Mouse (Mus musculus) gastrocnemius, postnatal 25 days (tissue): ENCODE results near the gene Prdm8. TPM values are rescaled to one million over a fixed set of nuclear protein-coding genes. Genes with fewer than 3 reads are reported as not detected.

ENCODE experiments used
- DNase-seq: peaks from one replicate; pipeline ENCODE4 v3.0.0; 2022
- total RNA-seq, 2 experiments: library from RNA; stranded (reverse); gene quantifications; 1 replicate in 1 of 2; 2 replicates in 1 of 2; pipeline ENCODE4 v1.2.3; 2021

Gene Prdm8
- total RNA-seq, 2 experiments from 2014 or later, result 0.72 to 0.88 TPM

DNA sequence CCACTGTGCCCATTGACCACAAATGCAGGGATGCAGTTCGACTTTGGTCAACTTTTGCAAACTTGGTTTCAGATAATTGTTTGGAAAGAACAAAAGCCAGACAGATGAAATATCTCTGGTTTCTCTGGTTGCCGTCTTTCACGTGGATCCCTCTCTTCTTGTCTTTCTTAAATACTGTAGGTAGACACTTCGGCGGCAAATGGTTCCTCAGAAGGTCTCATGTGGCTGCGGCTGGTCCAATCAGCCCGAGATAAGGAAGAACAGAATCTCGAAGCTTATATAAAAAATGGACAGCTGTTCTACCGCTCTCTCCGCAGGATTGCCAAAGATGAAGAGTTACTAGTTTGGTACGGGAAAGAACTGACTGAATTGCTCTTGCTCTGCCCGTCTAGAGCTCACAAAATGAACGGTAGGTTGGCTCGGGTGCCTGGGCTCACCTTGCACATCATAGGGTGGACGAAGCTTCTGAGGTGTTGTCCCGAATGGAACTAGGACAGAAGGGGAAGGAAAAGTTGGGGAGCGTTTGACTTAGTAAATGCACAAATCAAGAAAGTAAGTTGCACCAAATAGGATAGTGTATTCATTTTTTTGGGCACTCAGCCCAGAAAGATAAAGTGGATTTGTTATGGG, 17.4 kb downstream of the Prdm8 start:
- DNase-seq, result no peak

DNA sequence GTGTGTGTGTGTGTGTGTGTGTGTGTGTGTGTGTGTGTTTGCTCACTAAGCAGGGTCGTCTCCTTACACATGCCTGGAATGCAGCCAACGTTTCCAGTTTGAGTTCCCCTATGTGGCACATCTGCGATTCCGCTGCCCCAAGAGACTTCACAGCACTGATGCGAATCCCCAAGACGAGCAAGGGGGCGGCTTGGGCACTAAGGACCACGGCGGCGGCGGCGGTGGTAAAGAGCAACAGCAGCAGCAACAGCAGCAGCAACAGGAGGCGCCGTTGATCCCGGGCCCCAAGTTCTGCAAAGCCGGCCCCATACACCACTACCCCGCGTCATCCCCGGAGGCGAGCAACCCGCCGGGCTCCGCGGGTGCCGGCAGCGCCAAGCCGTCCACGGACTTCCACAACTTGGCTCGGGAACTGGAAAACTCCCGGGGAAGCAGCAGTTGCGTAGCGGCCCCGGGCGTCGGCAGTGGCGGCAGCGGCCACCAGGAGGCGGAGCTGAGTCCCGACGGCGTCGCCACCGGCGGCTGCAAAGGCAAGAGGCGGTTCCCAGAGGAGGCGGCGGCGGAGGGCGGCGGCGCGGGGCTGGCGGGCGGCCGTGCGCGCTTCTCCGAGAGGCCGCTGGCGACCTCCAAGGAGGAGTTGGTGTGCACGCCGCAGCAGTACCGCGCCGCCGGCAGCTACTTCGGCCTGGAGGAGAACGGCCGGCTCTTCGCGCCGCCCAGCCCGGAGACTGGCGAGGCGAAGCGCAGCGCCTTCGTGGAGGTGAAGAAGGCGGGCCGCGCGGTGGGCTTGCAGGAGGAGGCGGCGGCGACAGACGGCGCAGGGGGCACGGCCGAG, 18.2 kb downstream of the Prdm8 start:
- DNase-seq, result peak; percentile 85

DNA sequence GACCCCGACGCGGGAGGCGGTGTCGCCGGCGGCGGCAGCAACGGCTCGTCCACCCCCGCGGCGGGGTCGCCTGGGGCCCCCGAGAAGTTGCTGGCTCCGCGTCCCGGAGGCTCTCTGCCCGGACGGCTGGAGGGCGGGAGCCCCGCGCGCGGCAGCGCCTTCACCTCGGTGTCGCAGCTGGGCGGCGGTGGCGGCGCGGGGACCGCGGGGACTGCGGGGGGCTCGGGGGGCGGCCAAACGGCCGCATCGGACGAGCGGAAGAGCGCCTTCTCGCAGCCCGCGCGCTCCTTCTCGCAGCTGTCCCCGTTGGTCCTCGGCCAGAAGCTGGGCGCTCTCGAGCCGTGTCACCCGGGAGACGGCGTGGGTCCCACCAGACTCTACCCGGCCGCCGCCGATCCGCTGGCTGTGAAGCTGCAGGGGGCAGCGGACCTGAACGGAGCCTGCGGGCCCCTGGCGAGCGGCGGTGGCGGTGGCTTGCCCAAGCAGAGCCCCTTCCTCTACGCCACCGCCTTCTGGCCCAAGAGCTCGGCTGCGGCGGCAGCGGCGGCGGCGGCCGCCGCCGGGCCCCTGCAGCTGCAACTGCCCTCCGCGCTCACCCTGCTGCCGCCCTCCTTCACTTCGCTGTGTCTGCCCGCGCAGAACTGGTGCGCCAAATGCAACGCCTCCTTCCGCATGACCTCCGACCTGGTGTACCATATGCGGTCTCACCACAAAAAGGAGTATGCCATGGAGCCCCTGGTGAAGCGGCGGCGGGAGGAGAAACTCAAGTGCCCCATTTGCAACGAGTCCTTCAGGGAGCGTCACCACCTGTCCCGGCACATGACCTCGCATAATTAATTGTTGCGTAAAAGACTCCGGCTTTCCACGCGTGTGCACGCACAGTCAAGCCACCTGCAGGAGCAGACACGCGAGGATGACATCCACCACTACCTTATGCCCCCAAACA, 19.1 kb downstream of the Prdm8 start:
- DNase-seq, result no peak

DNA sequence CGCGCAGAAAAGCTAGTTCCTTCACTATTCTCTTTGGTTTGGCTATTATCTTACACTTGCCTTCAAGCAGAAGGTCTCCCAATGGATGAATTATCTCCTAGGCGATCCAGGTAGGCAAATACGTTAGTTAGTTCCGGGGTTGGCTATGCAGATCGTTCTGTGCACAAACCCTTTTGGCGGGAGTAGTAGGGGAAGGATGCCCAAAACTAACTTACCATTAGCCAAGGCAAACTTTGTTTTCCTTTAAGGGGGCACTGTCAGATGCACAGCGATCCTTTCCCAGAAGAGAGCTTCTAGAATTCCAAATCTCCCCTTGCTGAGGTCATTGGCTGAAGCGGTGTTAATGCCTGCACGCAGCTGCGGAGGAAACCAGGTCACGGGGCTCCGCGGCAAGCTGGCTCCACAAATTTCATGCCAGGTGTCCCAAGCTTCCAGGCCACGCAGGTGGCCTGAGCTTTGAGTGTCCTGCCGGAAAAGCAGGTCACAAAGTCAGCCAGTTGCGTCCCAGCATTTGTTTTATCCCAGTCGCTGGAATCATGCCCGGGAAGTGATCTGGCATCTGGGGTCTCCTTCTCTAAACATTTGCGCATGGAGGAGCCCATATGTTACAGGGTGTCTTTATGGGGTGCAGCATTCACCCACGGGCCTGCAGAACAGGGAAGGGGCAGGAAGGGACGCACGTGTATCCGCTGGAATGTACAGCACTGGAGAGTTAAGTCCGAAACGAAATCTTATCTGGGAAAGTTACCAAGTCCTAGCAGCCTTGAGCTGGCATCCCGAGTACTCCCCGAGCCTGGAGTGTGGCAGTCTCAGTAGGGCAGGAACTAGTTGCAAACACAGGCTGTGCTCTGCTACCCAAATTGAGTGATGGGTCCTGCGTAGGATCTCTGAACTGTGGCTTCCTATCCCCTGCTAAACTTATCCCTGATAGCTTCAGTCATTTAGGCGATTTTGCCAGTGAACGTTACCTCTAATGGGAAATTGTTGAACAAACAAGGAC, 22.5 kb downstream of the Prdm8 start:
- no peak for DNase-seq

DNA sequence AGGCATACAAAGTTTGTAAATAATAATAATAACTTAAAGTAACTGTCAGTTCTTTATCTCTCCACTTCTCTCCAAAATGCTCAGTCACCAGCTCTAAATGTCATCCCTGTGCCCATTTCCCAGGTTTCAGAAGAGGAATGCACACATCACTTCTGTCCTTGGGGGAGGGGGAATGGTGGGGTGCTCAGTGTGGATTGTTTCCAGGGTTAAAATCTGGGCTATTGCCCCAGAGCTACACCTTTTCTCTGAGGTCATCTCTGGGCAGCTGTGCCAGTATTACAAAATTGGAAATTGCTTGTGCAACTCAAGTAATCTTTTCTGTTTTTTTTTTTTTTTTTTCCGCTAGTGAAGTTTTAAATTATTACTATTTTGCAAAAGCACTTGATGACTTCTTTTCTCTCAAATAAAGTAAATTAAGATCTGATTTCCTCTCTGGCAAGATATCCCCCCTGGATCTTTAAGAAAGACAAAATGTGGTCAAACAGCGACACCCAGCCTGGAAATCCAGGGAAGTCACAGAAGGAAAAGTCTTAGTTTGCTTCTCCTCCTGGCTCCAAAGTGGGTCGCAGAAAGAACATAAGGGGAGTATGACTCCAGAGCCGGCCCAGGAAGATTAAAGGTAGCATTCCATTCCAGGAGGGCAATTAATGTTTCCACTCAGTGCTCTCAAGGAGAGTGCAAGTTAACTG, 25.4 kb downstream of the Prdm8 start:
- DNase-seq, result no peak

- no peak for DNase-seq
Measured at GRCm38 (mm10) chr5:98194959-98195358, 28.0 kb downstream of the Prdm8 start.

DNA sequence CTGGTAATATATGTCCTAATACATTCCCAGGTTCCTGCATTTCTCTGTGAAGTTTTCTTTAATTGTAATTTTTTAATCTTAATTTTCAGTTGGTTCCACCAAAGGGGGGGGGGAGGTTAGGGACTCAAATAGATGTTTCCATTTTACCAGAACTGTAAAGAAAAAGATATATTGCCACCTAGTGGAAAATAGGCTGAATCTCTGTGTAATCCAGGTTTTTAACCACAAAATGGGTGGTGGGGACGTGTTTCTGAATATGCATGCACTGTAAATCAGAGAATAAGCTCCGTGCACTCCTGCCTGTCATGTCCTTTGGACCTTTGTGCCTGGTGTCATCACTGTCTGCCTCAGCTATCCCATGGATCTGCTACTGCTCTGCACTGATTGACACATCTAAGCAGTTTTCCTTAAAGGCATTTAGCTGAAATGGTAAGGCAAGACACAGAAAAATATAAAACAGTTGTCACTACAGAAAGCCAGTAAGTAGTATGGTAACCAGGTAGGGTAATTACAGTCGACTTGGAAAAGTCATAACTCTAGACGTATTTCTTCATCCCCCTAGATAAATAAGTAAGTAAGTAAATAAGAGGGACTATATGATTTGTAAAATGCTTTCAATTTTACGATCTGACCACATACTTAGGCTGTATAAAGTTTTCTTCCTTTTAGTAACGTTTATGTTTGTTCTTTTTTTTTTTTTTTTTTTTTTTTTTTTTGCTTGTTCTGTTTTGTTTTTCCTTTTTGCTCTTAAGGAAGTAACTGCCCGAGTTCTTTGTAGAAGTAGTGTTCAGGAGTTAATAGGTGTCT, 31.6 kb downstream of the Prdm8 start:
- no peak for DNase-seq

- no peak for DNase-seq
Measured at GRCm38 (mm10) chr5:98199219-98199552, 32.2 kb downstream of the Prdm8 start.

GRCm38 (mm10) chr5:98201606-98202005, 34.6 kb downstream of the Prdm8 start:
- no peak for DNase-seq

GRCm38 (mm10) chr5:98202996-98203395, 36.0 kb downstream of the Prdm8 start:
- no peak for DNase-seq

DNA sequence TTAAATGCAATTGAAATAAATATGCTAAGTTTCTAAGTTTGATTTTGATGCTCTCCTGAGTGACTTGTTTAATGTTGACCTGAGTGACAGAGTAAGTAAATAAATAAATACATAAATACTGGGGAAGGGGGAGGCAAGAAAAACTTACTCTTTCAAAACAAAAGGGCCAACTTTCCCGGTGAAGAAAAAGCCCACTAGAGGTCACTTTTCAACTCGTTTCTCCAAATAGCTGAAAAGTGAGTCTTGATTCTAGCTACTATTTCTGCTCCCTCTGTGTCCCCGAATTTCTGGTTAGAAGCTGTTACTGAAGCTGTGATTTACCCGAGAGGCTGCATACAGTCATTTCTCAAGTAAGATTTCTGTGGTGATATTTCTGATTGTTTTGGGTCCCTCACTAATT, 45.5 kb downstream of the Prdm8 start:
- DNase-seq, result no peak

- no peak for DNase-seq
Measured at GRCm38 (mm10) chr5:98221956-98222355, 55.0 kb downstream of the Prdm8 start.

GRCm38 (mm10) chr5:98226710-98227109, 59.7 kb downstream of the Prdm8 start:
- no peak for DNase-seq

DNA sequence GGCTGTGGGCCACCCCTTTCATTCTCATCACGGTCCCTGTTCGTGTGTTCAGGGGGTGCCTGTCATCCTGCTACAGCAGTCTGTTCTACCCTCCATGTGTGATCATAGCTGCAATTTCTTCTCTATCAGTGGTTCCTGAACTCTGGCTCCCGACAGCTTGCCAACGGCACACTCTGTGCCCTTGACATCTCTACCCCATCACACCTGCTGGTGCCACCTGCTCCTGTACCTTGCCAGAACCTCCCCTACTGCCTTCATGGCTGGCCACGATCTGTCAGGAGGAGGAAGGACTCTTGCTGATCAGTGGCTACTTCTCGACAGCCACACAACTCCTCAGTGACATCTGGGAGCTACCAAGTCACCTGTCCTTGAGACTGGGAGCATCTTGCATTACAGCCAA, 62.5 kb downstream of the Prdm8 start:
- DNase-seq, result no peak

DNA sequence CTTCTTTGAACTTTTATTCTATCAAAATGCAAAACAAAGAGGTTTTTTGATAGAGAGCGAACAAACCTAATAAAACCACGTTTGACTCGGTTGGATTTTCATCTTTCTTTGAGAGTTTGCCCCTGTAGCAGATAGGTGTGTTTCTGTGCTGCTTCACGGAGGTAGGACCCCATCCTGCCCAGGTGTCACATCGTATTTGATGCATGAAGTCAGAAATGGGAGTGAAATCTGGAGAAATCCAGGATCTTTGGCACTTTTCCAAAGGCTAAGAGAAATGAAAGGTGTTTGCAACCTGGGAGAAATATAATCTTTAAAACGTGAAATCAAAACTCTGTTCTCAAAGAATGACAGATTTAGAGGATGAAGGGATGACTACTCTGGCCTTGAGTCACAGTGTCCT, 71.5 kb downstream of the Prdm8 start:
- DNase-seq, result no peak

Other genes starting within 250 kb of the Prdm8 start
- 10 to 100 TPM in 1 of 2 experiments, 1 to 10 TPM in 1; 9.3 to 11.0 TPM for gene Antxr2, start 136.2 kb upstream of the Prdm8 start, total RNA-seq
- gene Fgf5, start 87.0 kb downstream of the Prdm8 start, total RNA-seq, result under 1 TPM; 0.29 to 0.36 TPM
- not detected for gene Cfap299, start 162.1 kb downstream of the Prdm8 start, total RNA-seq